Mouse (Mus musculus) heart, adult 2 months (tissue): ENCODE measurements around the gene Ypel3.
"Not testable (repeated sequence)": the region's sequence is repeated elsewhere in the genome, so short reads cannot be mapped to it uniquely, and the experiment has no call there.

ENCODE experiments used
- CTCF ChIP-seq: fragments of 200-600 bp; IDR thresholded peaks from 2 replicates; pipeline ENCODE4 v1.8.1; 2022; ENCODE audit warnings: antibody characterized with exemption, mild to moderate bottlenecking, moderate library complexity
- EP300 ChIP-seq: fragments of 200-500 bp; IDR thresholded peaks from 2 replicates; pipeline ENCODE4 v1.6.1; 2011; ENCODE audit warnings: low read depth, low read length, control low read depth; ENCODE audit not compliant: insufficient read depth
- POLR2A ChIP-seq: fragments of 200-500 bp; IDR thresholded peaks from 2 replicates; pipeline ENCODE4 v1.6.1; 2011; ENCODE audit warnings: mild to moderate bottlenecking, low read depth, low read length, control low read depth; ENCODE audit not compliant: insufficient read depth

- TF ChIP-seq POLR2A, EP300, CTCF: not testable (repeated sequence)
Measured at GRCm38 (mm10) chr7:126779101-126779500, 2.3 kb downstream of the Ypel3 start.
